Mouse (Mus musculus) MEL (cell line): ENCODE results near the gene Fcamr. TPM values are rescaled to one million over a fixed set of nuclear protein-coding genes. Genes with fewer than 3 reads are reported as not detected.

Experiments used
- DNase-seq: peaks from one replicate; pipeline ENCODE4 v3.0.0; 2011; ENCODE audit warnings: low read depth, low spot score
- H3K27ac ChIP-seq: 2 replicates; pipeline ENCODE4 v1.5.1; 2012; ENCODE audit warnings: low read depth, mild to moderate bottlenecking, control low read depth, low read length, moderate library complexity; ENCODE audit not compliant: control insufficient read depth
- H3K27me3 ChIP-seq, 2 experiments: fragments of 150-350 bp in 1 of 2; sonication (generic) in 1 of 2; 2 replicates each; pipeline ENCODE4 v1.6.1; 2012; ENCODE audit warnings: low read length in 2 of 2, mild to moderate bottlenecking in 2 of 2, improper control_type of control experiment in 1 of 2, moderate library complexity in 1 of 2; ENCODE audit not compliant: insufficient read depth in 2 of 2, control insufficient read depth in 1 of 2
- H3K36me3 ChIP-seq, 2 experiments: 2 replicates each; pipeline ENCODE4 v1.6.1; 2012 to 2014; ENCODE audit warnings: low read length in 2 of 2, improper control_type of control experiment in 1 of 2, inconsistent platforms in 1 of 2, mild to moderate bottlenecking in 1 of 2; ENCODE audit not compliant: insufficient read depth in 2 of 2, control insufficient read depth in 1 of 2
- H3K4me1 ChIP-seq, 2 experiments: fragments of 150-350 bp in 1 of 2; sonication (generic) in 1 of 2; 2 replicates each; pipeline ENCODE4 v1.6.1; 2012; ENCODE audit warnings: low read length in 2 of 2, improper control_type of control experiment in 1 of 2, mild to moderate bottlenecking in 1 of 2; ENCODE audit not compliant: insufficient read depth in 2 of 2, control insufficient read depth in 1 of 2
- H3K4me3 ChIP-seq, 2 experiments: fragments of 150-350 bp in 1 of 2; sonication (generic) in 1 of 2; 2 replicates each; pipeline ENCODE4 v1.5.1; 2012; ENCODE audit warnings: low read depth in 2 of 2, low read length in 2 of 2, mild to moderate bottlenecking in 2 of 2, moderate library complexity in 2 of 2, control low read depth in 1 of 2, improper control_type of control experiment in 1 of 2; ENCODE audit not compliant: control insufficient read depth in 1 of 2, insufficient read depth in 1 of 2
- H3K79me2 ChIP-seq: 2 replicates; pipeline ENCODE4 v1.6.1; 2012; ENCODE audit warnings: mild to moderate bottlenecking, low read length, moderate library complexity; ENCODE audit not compliant: control insufficient read depth, poor library complexity, insufficient read depth
- H3K9ac ChIP-seq: 2 replicates; pipeline ENCODE4 v1.6.1; 2012; ENCODE audit warnings: low read depth, mild to moderate bottlenecking, control low read depth, low read length, moderate library complexity; ENCODE audit not compliant: control insufficient read depth, poor library complexity, severe bottlenecking
- H3K9me3 ChIP-seq: fragments of 150-350 bp; sonication (generic); replicated peaks from 2 replicates; pipeline ENCODE4 v1.6.1; 2012; ENCODE audit warnings: mild to moderate bottlenecking, low read length, improper control_type of control experiment, moderate library complexity; ENCODE audit not compliant: insufficient read depth
- BHLHE40 ChIP-seq: IDR thresholded peaks from 2 replicates; pipeline ENCODE4 v1.6.1; 2012; ENCODE audit warnings: low read depth, mild to moderate bottlenecking, inconsistent platforms, low read length, improper control_type of control experiment, borderline replicate concordance
- CTCF ChIP-seq, 3 experiments: IDR thresholded peaks in 2 of 3; conservative IDR thresholded peaks in 1 of 3; 2 replicates each; pipeline ENCODE4 v1.5.1; 2011 to 2012; ENCODE audit warnings: low read length in 3 of 3, low read depth in 2 of 3, mild to moderate bottlenecking in 2 of 3, improper control_type of control experiment in 1 of 3, inconsistent platforms in 1 of 3, mixed read lengths in 1 of 3, moderate library complexity in 1 of 3; ENCODE audit not compliant: control insufficient read depth in 1 of 3, insufficient read depth in 1 of 3, poor library complexity in 1 of 3, severe bottlenecking in 1 of 3
- E2F4 ChIP-seq: IDR thresholded peaks from 2 replicates; pipeline ENCODE4 v1.6.1; 2011; ENCODE audit warnings: low read depth, low read length, improper control_type of control experiment, borderline replicate concordance
- ELF1 ChIP-seq: IDR thresholded peaks from 2 replicates; pipeline ENCODE4 v1.6.1; 2014; ENCODE audit warnings: low read depth, mild to moderate bottlenecking, inconsistent platforms, low read length, improper control_type of control experiment, moderate library complexity
- ETS1 ChIP-seq: IDR thresholded peaks from 2 replicates; pipeline ENCODE4 v1.6.1; 2012; ENCODE audit warnings: low read depth, mild to moderate bottlenecking, inconsistent platforms, low read length, improper control_type of control experiment, moderate library complexity
- GABPA ChIP-seq: IDR thresholded peaks from 2 replicates; pipeline ENCODE4 v1.6.1; 2012; ENCODE audit warnings: low read depth, mild to moderate bottlenecking, inconsistent platforms, low read length, improper control_type of control experiment, moderate library complexity
- MAFK ChIP-seq: IDR thresholded peaks from 2 replicates; pipeline ENCODE4 v1.6.1; 2011; ENCODE audit warnings: low read depth, mild to moderate bottlenecking, low read length, improper control_type of control experiment, borderline replicate concordance
- MAZ ChIP-seq: IDR thresholded peaks from 2 replicates; pipeline ENCODE4 v1.6.1; 2012; ENCODE audit warnings: low read depth, mild to moderate bottlenecking, inconsistent platforms, low read length, improper control_type of control experiment
- MEF2A ChIP-seq: IDR thresholded peaks from 2 replicates; pipeline ENCODE4 v1.6.1; 2014; ENCODE audit warnings: low read depth, mild to moderate bottlenecking, inconsistent platforms, low read length, improper control_type of control experiment; ENCODE audit not compliant: poor library complexity, insufficient replicate concordance, severe bottlenecking; ENCODE audit errors: extremely low read depth
- MXI1 ChIP-seq: IDR thresholded peaks from 2 replicates; pipeline ENCODE4 v1.6.1; 2011; ENCODE audit warnings: mild to moderate bottlenecking, low read depth, low read length, improper control_type of control experiment
- MYC ChIP-seq: IDR thresholded peaks from 2 replicates; pipeline ENCODE4 v1.6.1; 2011; ENCODE audit warnings: low read depth, mild to moderate bottlenecking, low read length, improper control_type of control experiment, moderate library complexity
- POLR2A ChIP-seq, 2 experiments: IDR thresholded peaks; 2 replicates each; pipeline ENCODE4 v1.6.1; 2011 to 2012; ENCODE audit warnings: low read length in 2 of 2, mild to moderate bottlenecking in 2 of 2, control low read depth in 1 of 2, improper control_type of control experiment in 1 of 2, low read depth in 1 of 2, moderate library complexity in 1 of 2; ENCODE audit not compliant: control insufficient read depth in 1 of 2, insufficient read depth in 1 of 2, poor library complexity in 1 of 2
- RCOR1 ChIP-seq: IDR thresholded peaks from 2 replicates; pipeline ENCODE4 v1.6.1; 2012; ENCODE audit warnings: low read depth, mild to moderate bottlenecking, inconsistent platforms, low read length, improper control_type of control experiment
- SIN3A ChIP-seq: IDR thresholded peaks from 2 replicates; pipeline ENCODE4 v1.6.1; 2012; ENCODE audit warnings: low read length, improper control_type of control experiment, inconsistent platforms
- SMC3 ChIP-seq: IDR thresholded peaks from 2 replicates; pipeline ENCODE4 v1.6.1; 2011; ENCODE audit warnings: low read depth, low read length, improper control_type of control experiment
- TBP ChIP-seq: IDR thresholded peaks from 2 replicates; pipeline ENCODE4 v1.8.0; 2011; ENCODE audit warnings: low read depth, low read length, improper control_type of control experiment
- TCF12 ChIP-seq: IDR thresholded peaks from 2 replicates; pipeline ENCODE4 v1.6.1; 2014; ENCODE audit warnings: low read depth, mild to moderate bottlenecking, inconsistent platforms, low read length, improper control_type of control experiment, moderate library complexity
- USF1 ChIP-seq: IDR thresholded peaks from 2 replicates; pipeline ENCODE4 v1.6.1; 2014; ENCODE audit warnings: low read depth, mild to moderate bottlenecking, inconsistent platforms, low read length, improper control_type of control experiment, moderate library complexity
- ZC3H11A ChIP-seq: IDR thresholded peaks from 2 replicates; pipeline ENCODE4 v1.6.1; 2012; ENCODE audit warnings: low read depth, mild to moderate bottlenecking, inconsistent platforms, low read length, improper control_type of control experiment
- ZKSCAN1 ChIP-seq: IDR thresholded peaks from 2 replicates; pipeline ENCODE4 v1.6.1; 2012; ENCODE audit warnings: low read depth, mild to moderate bottlenecking, inconsistent platforms, low read length, improper control_type of control experiment, moderate library complexity
- polyA plus RNA-seq, 2 experiments: library from polyadenylated mRNA; stranded (reverse) in 1 of 2; unstranded in 1 of 2; fragments of >175 nt in 1 of 2; fragments of >200 nt in 1 of 2; gene quantifications; 2 replicates each; pipeline versions ENCODE4 v1.2.1 to v1.2.4; 2012; ENCODE audit warnings: low replicate concordance in 2 of 2, low read depth in 1 of 2; ENCODE audit not compliant: insufficient read length in 2 of 2, insufficient read depth in 1 of 2, missing spikeins in 1 of 2
- total RNA-seq: library from RNA; depleted of rRNA; stranded (reverse); fragments of 300-350 nt; gene quantifications from 2 replicates; pipeline ENCODE4 v1.2.3, GENCODE M21; 2012

The Fcamr gene
- total and polyA plus RNA-seq, 3 experiments, result not detected

DNA sequence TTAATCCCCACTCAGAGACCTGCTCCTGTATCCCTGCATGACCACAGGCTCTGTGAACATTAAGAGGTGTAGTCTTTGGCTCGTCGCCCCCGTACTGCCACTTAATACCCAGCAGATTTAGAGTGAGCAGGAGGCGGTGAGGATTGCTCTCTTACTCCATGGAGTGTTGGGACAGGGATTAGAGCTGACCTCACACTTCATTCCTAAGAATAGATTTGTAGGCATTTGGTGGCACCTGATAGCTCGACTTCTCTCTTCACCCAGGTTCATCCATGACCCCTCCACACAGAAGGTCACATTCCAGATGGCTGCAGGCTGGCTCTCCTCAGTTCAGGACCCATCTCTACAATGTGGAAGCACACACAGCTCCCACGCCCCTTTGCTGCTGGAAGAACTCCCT, 3.6 kb downstream of the Fcamr start:
- Histone ChIP-seq H3K9me3 (no peaks in the 10 kb centered on the region), H3K27ac (no peak overlapping the region), H3K27me3 (peaks cover 8 to 11% of the 10 kb centered on the region in 2 experiments), H3K79me2 (no peaks in the 10 kb centered on the region), H3K4me3 (no peak overlapping the region), H3K9ac (no peak overlapping the region), H3K36me3 (no peaks in the 10 kb centered on the region), H3K4me1 (no peaks in the 10 kb centered on the region)
- TF ChIP-seq BHLHE40 (no peak), MYC (no peak), TBP (no peak), ZKSCAN1 (no peak), MAFK (no peak), MXI1 (no peak), CTCF (IDR thresholded peaks at IDR 0.05 in 2 of 3, conservative IDR thresholded peaks at IDR 0.05 in 1 of 3; ENCODE audit: control insufficient read depth in 1 of 3, insufficient read depth in 1 of 3, low read depth in 2 of 3, low read length in 3 of 3, poor library complexity in 1 of 3, severe bottlenecking in 1 of 3) (no peak), ZC3H11A (no peak), ELF1 (no peak), SIN3A (no peak), ETS1 (no peak)
- no peak for DNase-seq

DNA sequence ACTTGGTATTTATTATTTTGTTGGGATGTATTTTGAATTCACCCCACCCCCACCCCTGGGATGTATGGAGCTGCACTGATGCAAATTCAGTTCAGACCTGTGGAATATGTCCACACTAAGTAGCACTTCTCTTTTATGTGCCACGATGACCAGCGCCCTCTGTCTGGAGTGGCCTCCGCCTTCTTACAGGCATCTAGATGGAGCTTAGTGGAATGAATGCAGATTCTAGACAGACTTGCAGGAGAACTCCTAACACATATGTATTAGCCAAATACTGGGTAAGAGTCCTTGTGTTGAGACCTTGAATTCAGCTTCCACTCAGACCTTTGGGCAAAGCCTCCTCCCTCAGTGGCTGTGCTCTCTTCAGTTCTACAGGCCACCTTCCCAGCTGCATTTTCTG, 10.2 kb downstream of the Fcamr start:
- Histone ChIP-seq H3K9me3 (no peaks in the 10 kb centered on the region), H3K4me1 (no peaks in the 10 kb centered on the region), H3K27me3 (peaks cover 0 to 8% of the 10 kb centered on the region in 2 experiments), H3K4me3 (no peak overlapping the region), H3K36me3 (no peaks in the 10 kb centered on the region), H3K27ac (no peak overlapping the region), H3K9ac (no peak overlapping the region), H3K79me2 (no peaks in the 10 kb centered on the region)
- DNase-seq, result no peak
- no peak for TF ChIP-seq GABPA
- TF ChIP-seq E2F4, result no peak
- TF ChIP-seq MAZ, result no peak
- TF ChIP-seq USF1, result no peak
- no peak for TF ChIP-seq TBP
- no peak for TF ChIP-seq RCOR1
- TF ChIP-seq TCF12, result no peak
- no peak for TF ChIP-seq MEF2A
- TF ChIP-seq SIN3A, result no peak
- no peak for TF ChIP-seq SMC3
- TF ChIP-seq POLR2A (IDR thresholded peaks at IDR 0.05; ENCODE audit: control insufficient read depth in 1 of 2, insufficient read depth in 1 of 2, low read depth in 1 of 2, low read length in 2 of 2, poor library complexity in 1 of 2), result no peak
